Mouse (Mus musculus) heart, embryonic 13.5 days (tissue): ENCODE measurements around the gene Myd88. TPM values are rescaled to one million over a fixed set of nuclear protein-coding genes. Genes with fewer than 3 reads are reported as not detected.

Experiments
- ATAC-seq: fragments of 200-750 bp; cut with Nextera tagmentation; 2 replicates; pipeline ENCODE4 v1.8.0; 2017; ENCODE audit warnings: moderate TSS enrichment; ENCODE audit not compliant: insufficient number of reproducible peaks, low FRiP score, low TSS enrichment; ENCODE audit errors: extremely low read depth
- H3K27ac ChIP-seq: fragments of 300-500 bp; sonication (generic); replicated peaks from 2 replicates; pipeline ENCODE4 v1.5.1; 2015; ENCODE audit warnings: moderate library complexity, mild to moderate bottlenecking, inconsistent platforms
- H3K27me3 ChIP-seq: fragments of 300-500 bp; sonication (generic); replicated peaks from 2 replicates; pipeline ENCODE4 v1.6.1; 2015; ENCODE audit warnings: mild to moderate bottlenecking, inconsistent platforms
- H3K36me3 ChIP-seq: fragments of 300-500 bp; sonication (generic); 2 replicates; pipeline ENCODE4 v1.6.1; 2015; ENCODE audit warnings: mild to moderate bottlenecking, inconsistent platforms
- H3K4me1 ChIP-seq: fragments of 300-500 bp; sonication (generic); 2 replicates; pipeline ENCODE4 v1.6.1; 2015; ENCODE audit warnings: inconsistent platforms
- H3K4me2 ChIP-seq: fragments of 300-500 bp; sonication (generic); 2 replicates; pipeline ENCODE4 v1.6.1; 2015; ENCODE audit warnings: inconsistent platforms, mild to moderate bottlenecking, moderate library complexity
- H3K4me3 ChIP-seq: fragments of 300-500 bp; sonication (generic); 2 replicates; pipeline ENCODE4 v1.5.1; 2015; ENCODE audit warnings: moderate library complexity, mild to moderate bottlenecking, inconsistent platforms
- H3K9ac ChIP-seq: fragments of 300-500 bp; sonication (generic); 2 replicates; pipeline ENCODE4 v1.6.1; 2015; ENCODE audit warnings: inconsistent platforms, mild to moderate bottlenecking, moderate library complexity
- H3K9me3 ChIP-seq: fragments of 300-500 bp; sonication (generic); 2 replicates; pipeline ENCODE4 v1.6.1; 2016; ENCODE audit warnings: inconsistent platforms
- WGBS: fragments of 180-500 bp; shearing (Covaris S2); methylation state at CpG from one replicate; pipeline ENCODE4 v1.1.7; 2015; ENCODE audit warnings: mixed read lengths; 5-methylcytosine and 5-hydroxymethylcytosine counted together
- polyA plus RNA-seq: library from polyadenylated mRNA; unstranded; fragments of >200 nt; fragmentation: Nextera tagmentation; extraction: Ambion mirVana; gene quantifications from 2 replicates; pipeline ENCODE4 v1.2.1, GENCODE M21; 2015

Myd88 gene
- polyA plus RNA-seq, 1 experiment from 2014 or later, result 14.2 TPM

GRCm38 (mm10) chr9:119340212-119340580 is 1.0 kb downstream of the Myd88 start:
- peak overlapping the region; percentile 88 for H3K9ac ChIP-seq
- H3K27ac ChIP-seq, result peak overlapping the region; percentile 94
- ATAC-seq, result no peak
- no peaks in the 10 kb centered on the region for H3K27me3 ChIP-seq
- WGBS, result 5% methylated on average over 8 of the region's 8 CpGs
- peaks cover 27% of the 10 kb centered on the region for H3K4me1 ChIP-seq
- H3K9me3 ChIP-seq, result no peaks in the 10 kb centered on the region
- H3K4me3 ChIP-seq, result peak overlapping the region; percentile 88
- H3K4me2 ChIP-seq, result peak overlapping the region; percentile 87
- H3K36me3 ChIP-seq, result peaks cover 40% of the 10 kb centered on the region

GRCm38 (mm10) chr9:119339558-119340211 is 1.5 kb downstream of the Myd88 start, which contains the start of gene Acaa1a:
TSS of gene Acaa1a (plus strand) at chr9:119339676.
- peak within 1 kb of the TSS; percentile 94 for H3K27ac ChIP-seq
- WGBS, result 2% methylated on average over 43 of the region's 43 CpGs
- no peak for ATAC-seq
- peaks cover 28% of the 10 kb centered on the region for H3K4me1 ChIP-seq
- peak within 1 kb of the TSS; percentile 88 for H3K4me3 ChIP-seq
- peaks cover 35% of the 10 kb centered on the region for H3K36me3 ChIP-seq
- H3K9me3 ChIP-seq, result no peaks in the 10 kb centered on the region
- H3K9ac ChIP-seq, result peak within 1 kb of the TSS; percentile 88
- H3K27me3 ChIP-seq, result no peaks in the 10 kb centered on the region
- H3K4me2 ChIP-seq, result peak within 1 kb of the TSS; percentile 87

GRCm38 (mm10) chr9:119339106-119339505 is 2.1 kb downstream of the Myd88 start:
- peak overlapping the region; percentile 88 for H3K4me3 ChIP-seq
- no peaks in the 10 kb centered on the region for H3K27me3 ChIP-seq
- H3K9me3 ChIP-seq, result no peaks in the 10 kb centered on the region
- peaks cover 34% of the 10 kb centered on the region for H3K4me1 ChIP-seq
- peak overlapping the region; percentile 88 for H3K9ac ChIP-seq
- H3K27ac ChIP-seq, result no peak overlapping the region; the same call in 1 of the 2 replicates
- WGBS, result 50% methylated on average over 7 of the region's 7 CpGs
- peak overlapping the region; percentile 87 for H3K4me2 ChIP-seq
- no peak for ATAC-seq
- peaks cover 29% of the 10 kb centered on the region for H3K36me3 ChIP-seq

DNA sequence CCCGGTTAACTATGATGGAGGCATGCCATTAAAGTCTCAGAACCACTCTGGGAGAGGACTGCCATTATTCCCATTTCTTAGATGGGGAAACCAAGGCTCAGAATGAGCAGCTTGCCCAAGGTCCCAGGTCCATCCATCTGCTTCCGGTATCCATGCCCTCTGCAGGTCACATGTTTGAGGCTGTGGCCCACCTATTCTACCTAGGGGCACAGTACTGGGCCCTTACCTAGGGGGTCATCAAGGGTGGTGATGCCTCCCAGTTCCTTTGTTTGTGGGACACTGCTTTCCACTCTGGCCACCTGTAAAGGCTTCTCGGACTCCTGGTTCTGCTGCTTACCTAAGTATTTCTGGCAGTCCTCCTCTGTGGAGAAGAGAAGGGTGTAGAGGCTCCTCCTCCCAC is 2.9 kb downstream of the Myd88 start:
- Histone ChIP-seq H3K4me3 (no peak overlapping the region), H3K36me3 (peaks cover 21% of the 10 kb centered on the region), H3K27me3 (no peaks in the 10 kb centered on the region), H3K9me3 (no peaks in the 10 kb centered on the region), H3K27ac (no peak overlapping the region), H3K4me1 (peaks cover 37% of the 10 kb centered on the region), H3K9ac (no peak overlapping the region), H3K4me2 (no peak overlapping the region)
- ATAC-seq, result no peak
- 82% methylated on average over 3 of the region's 3 CpGs for WGBS

DNA sequence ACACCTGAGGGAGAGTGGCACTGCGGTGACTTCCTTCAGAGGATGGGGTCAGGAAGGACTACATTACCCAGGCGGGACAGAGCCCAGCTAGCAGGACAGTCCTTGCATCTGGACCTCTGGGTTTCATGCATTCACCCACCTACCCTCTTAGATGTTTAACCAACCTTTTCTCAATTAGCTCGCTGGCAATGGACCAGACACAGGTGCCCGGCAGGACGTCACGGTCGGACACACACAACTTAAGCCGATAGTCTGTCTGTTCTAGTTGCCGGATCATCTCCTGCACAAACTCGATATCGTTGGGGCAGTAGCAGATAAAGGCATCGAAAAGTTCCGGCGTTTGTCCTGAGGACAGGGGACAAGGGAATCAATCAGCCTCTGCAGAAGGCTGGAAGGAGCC is 3.4 kb downstream of the Myd88 start:
- Histone ChIP-seq H3K4me3 (no peak overlapping the region), H3K9me3 (no peaks in the 10 kb centered on the region), H3K4me2 (no peak overlapping the region), H3K27ac (no peak overlapping the region), H3K36me3 (peaks cover 16% of the 10 kb centered on the region), H3K4me1 (peaks cover 34% of the 10 kb centered on the region), H3K27me3 (no peaks in the 10 kb centered on the region), H3K9ac (no peak overlapping the region)
- ATAC-seq, result no peak
- 88% methylated on average over 14 of the region's 14 CpGs for WGBS

DNA sequence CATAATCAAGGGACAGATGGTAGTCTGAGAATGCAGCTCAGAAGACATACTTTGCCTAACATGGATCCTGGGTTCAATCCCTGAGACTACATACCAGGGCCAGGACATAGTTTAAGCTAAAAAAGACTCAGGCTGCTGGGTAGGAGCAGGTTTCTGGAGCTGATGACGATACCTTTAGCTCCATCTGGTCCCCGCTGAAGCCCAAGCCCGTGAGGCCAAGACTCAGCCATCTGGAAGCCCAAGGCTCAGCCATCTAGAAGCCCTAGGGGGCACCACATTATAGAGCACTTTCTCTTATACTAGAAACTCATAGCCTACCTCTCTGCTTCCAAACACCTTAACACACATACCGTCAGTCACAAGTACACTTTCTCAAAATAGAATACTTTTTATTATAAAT is 5.6 kb downstream of the Myd88 start:
- peaks cover 23% of the 10 kb centered on the region for H3K4me1 ChIP-seq
- H3K9me3 ChIP-seq, result no peaks in the 10 kb centered on the region
- H3K4me2 ChIP-seq, result no peak overlapping the region
- no peak overlapping the region for H3K4me3 ChIP-seq
- no peaks in the 10 kb centered on the region for H3K27me3 ChIP-seq
- peaks cover 15% of the 10 kb centered on the region for H3K36me3 ChIP-seq
- no peak overlapping the region for H3K27ac ChIP-seq
- no peak overlapping the region for H3K9ac ChIP-seq
- 77% methylated on average over 4 of the region's 4 CpGs for WGBS
- no peak for ATAC-seq

DNA sequence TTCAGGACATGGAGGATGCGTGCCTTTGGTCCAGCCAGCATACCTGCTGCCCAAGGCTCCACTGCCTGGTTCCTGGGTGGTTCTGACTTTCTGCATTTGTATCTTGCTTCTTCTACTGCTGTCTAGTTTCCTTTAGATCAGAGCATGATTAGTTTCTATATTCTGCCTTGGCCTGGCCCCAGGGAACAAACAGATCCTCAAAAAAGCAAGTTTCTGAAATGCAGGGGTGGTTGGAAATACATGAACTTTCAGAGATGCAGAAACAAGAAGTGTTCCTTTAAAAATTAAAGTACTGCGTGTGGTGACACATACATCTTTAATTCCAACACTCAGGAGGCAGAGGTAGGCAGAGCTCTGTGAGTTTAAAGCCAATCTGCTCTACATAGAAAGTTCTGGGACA is 6.4 kb downstream of the Myd88 start:
- Histone ChIP-seq H3K27me3 (no peaks in the 10 kb centered on the region), H3K27ac (0 out of 2 replicates have a peak overlapping the region, but pooled peaks have one; percentile 22), H3K4me1 (peaks cover 16% of the 10 kb centered on the region), H3K9ac (no peak overlapping the region), H3K4me3 (no peak overlapping the region), H3K9me3 (no peaks in the 10 kb centered on the region), H3K36me3 (peaks cover 15% of the 10 kb centered on the region), H3K4me2 (no peak overlapping the region)
- 76% methylated on average over 2 of the region's 2 CpGs for WGBS
- ATAC-seq, result no peak

- 0 out of 2 replicates have a peak overlapping the region, but pooled peaks have one; percentile 22 for H3K27ac ChIP-seq
- H3K27me3 ChIP-seq, result no peaks in the 10 kb centered on the region
- no peak for ATAC-seq
- H3K4me2 ChIP-seq, result peak overlapping the region; percentile 20; the same call in 1 of the 2 replicates
- no peak overlapping the region for H3K4me3 ChIP-seq
- peaks cover 15% of the 10 kb centered on the region for H3K36me3 ChIP-seq
- no peaks in the 10 kb centered on the region for H3K9me3 ChIP-seq
- peak overlapping the region; percentile 13; the same call in 1 of the 2 replicates for H3K9ac ChIP-seq
- WGBS, result 39% methylated on average over 10 of the region's 10 CpGs
- H3K4me1 ChIP-seq, result peaks cover 14% of the 10 kb centered on the region
These were observed 6.9 kb downstream of the Myd88 start for GRCm38 (mm10) chr9:119334324-119334723.

- Histone ChIP-seq H3K27me3 (no peaks in the 10 kb centered on the region), H3K36me3 (no peaks in the 10 kb centered on the region), H3K4me1 (peaks cover 13% of the 10 kb centered on the region), H3K9me3 (no peaks in the 10 kb centered on the region), H3K4me3 (no peak overlapping the region), H3K9ac (no peak overlapping the region), H3K27ac (no peak overlapping the region), H3K4me2 (no peak overlapping the region)
- ATAC-seq, result no peak
- WGBS, result 81% methylated on average over 15 of the region's 15 CpGs
These were observed 10.8 kb downstream of the Myd88 start for GRCm38 (mm10) chr9:119330186-119330963.

GRCm38 (mm10) chr9:119328488-119328887 is 12.7 kb downstream of the Myd88 start:
- H3K4me1 ChIP-seq, result peaks cover 11% of the 10 kb centered on the region
- H3K36me3 ChIP-seq, result no peaks in the 10 kb centered on the region
- no peak overlapping the region for H3K9ac ChIP-seq
- H3K4me2 ChIP-seq, result no peak overlapping the region
- H3K4me3 ChIP-seq, result no peak overlapping the region
- H3K27me3 ChIP-seq, result no peaks in the 10 kb centered on the region
- H3K27ac ChIP-seq, result peak overlapping the region; percentile 34; the same call in 1 of the 2 replicates
- ATAC-seq, result no peak
- H3K9me3 ChIP-seq, result no peaks in the 10 kb centered on the region
- 61% methylated on average over 3 of the region's 3 CpGs for WGBS

GRCm38 (mm10) chr9:119324130-119324529 is 17.1 kb downstream of the Myd88 start:
- Histone ChIP-seq H3K4me3 (no peak overlapping the region), H3K36me3 (no peaks in the 10 kb centered on the region), H3K9ac (no peak overlapping the region), H3K9me3 (no peaks in the 10 kb centered on the region), H3K27me3 (no peaks in the 10 kb centered on the region), H3K4me1 (peaks cover 35% of the 10 kb centered on the region), H3K27ac (no peak overlapping the region), H3K4me2 (peak overlapping the region; percentile 96)
- 74% methylated on average over 1 of the region's 1 CpGs for WGBS
- ATAC-seq, result no peak
